Mouse (Mus musculus) liver, embryonic 14.5 days (tissue): Measurements from ENCODE around the gene Gm11562. TPM values are rescaled to one million over a fixed set of nuclear protein-coding genes. Genes with fewer than 3 reads are reported as not detected.
"Not testable (repeated sequence)": the region's sequence is repeated elsewhere in the genome, so short reads cannot be mapped to it uniquely, and the experiment has no call there.

Experiments used
- ATAC-seq: fragments of 200-750 bp; cut with Nextera tagmentation; 2 replicates; pipeline ENCODE4 v1.8.0; 2017; ENCODE audit warnings: moderate number of reproducible peaks, mild to moderate bottlenecking, moderate library complexity; ENCODE audit not compliant: insufficient read depth
- DNase-seq, 3 experiments: peaks; one replicate each; pipeline ENCODE4 v3.0.0-alpha.2; 2012 to 2013; ENCODE audit warnings: low read depth in 3 of 3, low spot score in 3 of 3
- H3K27ac ChIP-seq: fragments of 300-500 bp; sonication (generic); 2 replicates; pipeline ENCODE4 v1.5.1; 2014; ENCODE audit warnings: moderate library complexity, mild to moderate bottlenecking, control low read depth, inconsistent platforms
- H3K27me3 ChIP-seq: fragments of 300-500 bp; sonication (generic); 2 replicates; pipeline ENCODE4 v1.6.1; 2014; ENCODE audit warnings: mild to moderate bottlenecking, low read length, moderate library complexity; ENCODE audit not compliant: control insufficient read depth, insufficient read depth
- H3K36me3 ChIP-seq: fragments of 300-500 bp; sonication (generic); replicated peaks from 2 replicates; pipeline ENCODE4 v1.6.1; 2014; ENCODE audit warnings: low read depth; ENCODE audit not compliant: control insufficient read depth, insufficient read depth
- H3K4me1 ChIP-seq, 2 experiments: fragments of 200-500 bp in 1 of 2; fragments of 300-500 bp in 1 of 2; sonication (generic) in 1 of 2; replicated peaks; 2 replicates each; pipeline ENCODE4 v1.6.1; 2012 to 2014; ENCODE audit warnings: antibody characterized with exemption in 1 of 2, inconsistent platforms in 1 of 2, low read length in 1 of 2; ENCODE audit not compliant: control insufficient read depth in 2 of 2, insufficient read depth in 2 of 2
- H3K4me2 ChIP-seq: fragments of 300-500 bp; sonication (generic); 2 replicates; pipeline ENCODE4 v1.6.1; 2014; ENCODE audit warnings: low read depth, mild to moderate bottlenecking, control low read depth, moderate library complexity
- H3K4me3 ChIP-seq, 2 experiments: fragments of 200-500 bp in 1 of 2; fragments of 300-500 bp in 1 of 2; sonication (generic) in 1 of 2; 2 replicates each; pipeline ENCODE4 v1.5.1; 2012 to 2014; ENCODE audit warnings: low read depth in 2 of 2, low read length in 2 of 2, mild to moderate bottlenecking in 2 of 2, control low read depth in 1 of 2, inconsistent platforms in 1 of 2, moderate library complexity in 1 of 2; ENCODE audit not compliant: insufficient read depth in 1 of 2
- H3K9ac ChIP-seq: fragments of 300-500 bp; sonication (generic); replicated peaks from 2 replicates; pipeline ENCODE4 v1.6.1; 2014; ENCODE audit warnings: mild to moderate bottlenecking, control low read depth, moderate library complexity
- H3K9me3 ChIP-seq: fragments of 300-500 bp; sonication (generic); 2 replicates; pipeline ENCODE4 v1.6.1; 2016; ENCODE audit warnings: low read length, mixed read lengths; ENCODE audit not compliant: control insufficient read depth
- CTCF ChIP-seq: IDR thresholded peaks from 2 replicates; pipeline ENCODE4 v1.5.1; 2016; ENCODE audit warnings: antibody characterized with exemption, low read depth, control low read depth
- EP300 ChIP-seq: IDR thresholded peaks from 2 replicates; pipeline ENCODE4 v1.6.1; 2016; ENCODE audit warnings: antibody characterized with exemption, low read depth
- WGBS: fragments of 180-500 bp; shearing (Covaris S2); extraction: QIAGEN DNeasy Blood & Tissue Kit; methylation state at CpG from one replicate; pipeline ENCODE4 v1.1.7; 2014; ENCODE audit not compliant: insufficient replicate concordance; 5-methylcytosine and 5-hydroxymethylcytosine counted together
- polyA plus RNA-seq, 2 experiments: library from polyadenylated mRNA; depleted of rRNA in 1 of 2; stranded (reverse) in 1 of 2; unstranded in 1 of 2; fragments of >200 nt; fragmentation: Nextera tagmentation in 1 of 2; extraction: Ambion mirVana in 1 of 2; gene quantifications; 2 replicates each; pipeline versions ENCODE4 v1.2.1 to v1.2.3; 2012 to 2014

Gene Gm11562
- polyA plus RNA-seq, 2 experiments, result not detected

DNA sequence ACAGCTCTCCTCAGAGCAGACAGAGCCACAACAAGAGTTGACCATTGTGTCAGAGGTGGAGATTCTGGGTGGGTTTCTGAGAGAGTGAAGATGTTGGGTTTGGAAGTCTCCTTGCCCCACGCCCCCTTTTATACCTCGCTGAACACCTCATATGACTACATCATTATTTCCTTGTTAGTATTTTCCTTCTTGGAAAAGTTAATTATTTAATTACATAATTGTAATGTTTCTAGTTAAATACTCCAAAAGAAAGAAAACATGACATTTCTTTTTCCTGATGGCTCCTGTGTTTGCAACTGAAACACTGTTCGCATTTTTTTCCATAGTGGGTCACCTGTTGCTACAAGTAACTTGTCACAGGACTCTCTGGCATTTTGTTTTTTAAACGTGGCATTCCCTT is 7.9 kb upstream of the Gm11562 start, which contains the start of gene Krtap4-1:
Krtap4-1 (minus strand) TSS at position 101 of the 400 bp plus-strand sequence.
- Histone ChIP-seq H3K9me3 (no peaks in the 10 kb centered on the region), H3K36me3 (no peaks in the 10 kb centered on the region), H3K4me1 (no peaks in the 10 kb centered on the region), H3K4me2 (no peak within 1 kb of the TSS), H3K4me3 (no peak within 1 kb of the TSS), H3K27ac (no peak within 1 kb of the TSS), H3K27me3 (no peaks in the 10 kb centered on the region), H3K9ac (no peak within 1 kb of the TSS)
- TF ChIP-seq CTCF (no peak), EP300 (no peak)
- WGBS, result 49% methylated on average over 4 of the region's 4 CpGs
- ATAC-seq (no peak), DNase-seq (no peak)

DNA sequence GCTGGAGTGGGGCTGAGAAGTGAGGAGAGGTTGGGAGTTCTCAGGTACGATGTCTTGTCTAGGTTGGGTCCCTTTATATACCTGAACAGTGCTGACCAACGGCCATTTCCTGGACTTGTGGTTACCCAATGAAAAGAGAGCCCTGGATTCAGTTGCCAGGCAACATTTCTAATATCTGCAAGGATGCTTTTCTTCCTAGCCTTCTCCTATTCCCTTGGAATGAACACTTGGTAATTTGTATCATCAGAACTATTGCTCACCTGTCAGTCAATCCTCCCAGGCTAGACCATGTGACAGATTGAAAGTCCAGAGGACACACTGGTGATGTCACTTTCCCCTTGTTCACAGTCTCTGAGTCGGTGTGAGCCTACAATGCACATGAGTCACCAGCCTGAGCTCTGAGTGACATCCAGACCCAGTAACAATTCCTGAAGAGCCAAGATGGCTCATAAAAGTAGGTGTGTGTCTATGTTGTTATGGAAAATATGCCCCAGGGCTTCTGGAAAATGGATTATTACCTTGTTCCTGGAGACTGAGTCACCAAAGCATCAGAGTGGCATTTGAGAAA is 5.4 kb downstream of the Gm11562 start, which contains the start of gene Krtap2-4:
Krtap2-4 (minus strand) TSS at position 51 of the 568 bp plus-strand sequence.
- no peak within 1 kb of the TSS for H3K27ac ChIP-seq
- DNase-seq (no peak), ATAC-seq (no peak)
- WGBS, result 42% methylated on average over 3 of the region's 3 CpGs
- no peak within 1 kb of the TSS for H3K4me3 ChIP-seq
- no peak within 1 kb of the TSS for H3K4me2 ChIP-seq
- H3K9me3 ChIP-seq, result no peaks in the 10 kb centered on the region
- H3K4me1 ChIP-seq, result no peaks in the 10 kb centered on the region
- H3K9ac ChIP-seq, result no peak within 1 kb of the TSS
- TF ChIP-seq EP300 (no peak), CTCF (no peak)
- no peaks in the 10 kb centered on the region for H3K27me3 ChIP-seq
- no peaks in the 10 kb centered on the region for H3K36me3 ChIP-seq

GRCm38 (mm10) chr11:99610089-99610488 is 10.1 kb downstream of the Gm11562 start, which contains the start of gene Gm11937:
Gm11937 (minus strand) TSS chr11:99610189.
- H3K27ac ChIP-seq, H3K4me1 ChIP-seq, H3K4me3 ChIP-seq, H3K36me3 ChIP-seq, ATAC-seq, H3K27me3 ChIP-seq, H3K4me2 ChIP-seq, DNase-seq, H3K9ac ChIP-seq, H3K9me3 ChIP-seq: not testable (repeated sequence)
- WGBS, result 44% methylated on average over 1 of the region's 2 CpGs

- Histone ChIP-seq H3K9ac (no peak overlapping the region), H3K4me2 (no peak overlapping the region), H3K4me3 (no peak overlapping the region), H3K27me3 (no peaks in the 10 kb centered on the region), H3K36me3 (no peaks in the 10 kb centered on the region), H3K4me1 (no peaks in the 10 kb centered on the region), H3K9me3 (no peaks in the 10 kb centered on the region), H3K27ac (no peak overlapping the region)
- no peak for TF ChIP-seq EP300
- TF ChIP-seq CTCF, result no peak
- ATAC-seq (no peak), DNase-seq (no peak)
- 45% methylated on average over 1 of the region's 1 CpGs for WGBS
Measured at GRCm38 (mm10) chr11:99609126-99609525, 11.1 kb downstream of the Gm11562 start.

DNA sequence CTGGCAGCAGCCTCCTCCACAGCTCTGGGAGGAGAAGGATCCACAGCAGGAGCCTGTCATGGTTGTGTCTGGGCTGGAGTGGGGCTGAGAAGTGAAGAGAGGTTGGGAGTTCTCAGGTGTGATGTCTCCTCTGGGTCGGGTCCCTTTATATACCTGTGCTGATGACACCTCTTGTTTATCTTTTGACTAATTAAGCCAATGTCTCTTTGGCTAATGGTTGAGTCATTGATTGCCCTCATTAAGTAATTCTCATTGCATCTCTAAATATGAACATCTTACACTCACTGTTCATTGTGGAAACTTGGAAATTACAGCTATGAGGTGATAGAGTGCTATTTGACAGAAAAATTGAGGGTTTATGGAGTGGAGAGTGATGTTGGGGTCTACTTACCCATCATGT is 17.0 kb downstream of the Gm11562 start, which contains the start of gene Gm11938:
Gm11938 (minus strand) TSS at position 101 of the 400 bp plus-strand sequence.
- not testable (repeated sequence) for H3K27me3 ChIP-seq, H3K4me3 ChIP-seq, H3K9ac ChIP-seq, H3K27ac ChIP-seq, ATAC-seq, H3K9me3 ChIP-seq, H3K36me3 ChIP-seq, DNase-seq, H3K4me2 ChIP-seq, H3K4me1 ChIP-seq
- 50% methylated on average over 1 of the region's 1 CpGs for WGBS

- H3K4me1 ChIP-seq, H3K4me3 ChIP-seq, DNase-seq, H3K4me2 ChIP-seq, ATAC-seq, H3K9ac ChIP-seq, H3K27me3 ChIP-seq, H3K27ac ChIP-seq, H3K9me3 ChIP-seq, H3K36me3 ChIP-seq: not testable (repeated sequence)
- 64% methylated on average over 6 of the region's 6 CpGs for WGBS
Measured at GRCm38 (mm10) chr11:99597742-99598141, 22.5 kb downstream of the Gm11562 start, which contains the start of gene Krtap9-3. Krtap9-3 (minus strand) TSS chr11:99598105.
